Mouse (Mus musculus) stomach, embryonic 14.5 days (tissue): Measurements from ENCODE around the gene Slc9a9. TPM values are rescaled to one million over a fixed set of nuclear protein-coding genes. Genes with fewer than 3 reads are reported as not detected.

Experiments used
- ATAC-seq: fragments of 200-750 bp; cut with Nextera tagmentation; 2 replicates; pipeline ENCODE4 v1.8.0; 2017; ENCODE audit warnings: low read depth, moderate TSS enrichment; ENCODE audit not compliant: insufficient number of reproducible peaks, insufficient read depth, low FRiP score
- H3K27ac ChIP-seq: fragments of 300-500 bp; sonication (generic); 2 replicates; pipeline ENCODE4 v1.5.1; 2014; ENCODE audit warnings: mild to moderate bottlenecking, low read length, moderate library complexity, mixed read lengths
- H3K27me3 ChIP-seq: fragments of 300-500 bp; sonication (generic); 2 replicates; pipeline ENCODE4 v1.6.1; 2014; ENCODE audit warnings: low read length, control low read depth, mixed read lengths; ENCODE audit not compliant: control insufficient read depth, insufficient read depth
- H3K36me3 ChIP-seq: fragments of 300-500 bp; sonication (generic); 2 replicates; pipeline ENCODE4 v1.6.1; 2014; ENCODE audit warnings: mild to moderate bottlenecking, control low read depth, low read length, moderate library complexity, mixed read lengths; ENCODE audit not compliant: control insufficient read depth, insufficient read depth
- H3K4me1 ChIP-seq: fragments of 300-500 bp; sonication (generic); 2 replicates; pipeline ENCODE4 v1.6.1; 2014; ENCODE audit warnings: low read length, control low read depth, mixed read lengths; ENCODE audit not compliant: control insufficient read depth, insufficient read depth
- H3K4me2 ChIP-seq: fragments of 300-500 bp; sonication (generic); replicated peaks from 2 replicates; pipeline ENCODE4 v1.6.1; 2014; ENCODE audit warnings: low read depth, low read length, control low read depth
- H3K4me3 ChIP-seq: fragments of 300-500 bp; sonication (generic); 2 replicates; pipeline ENCODE4 v1.5.1; 2014; ENCODE audit warnings: low read depth, low read length, control low read depth
- H3K9ac ChIP-seq: fragments of 300-500 bp; sonication (generic); replicated peaks from 2 replicates; pipeline ENCODE4 v1.6.1; 2014; ENCODE audit warnings: low read depth, mild to moderate bottlenecking, control low read depth, low read length, moderate library complexity, mixed read lengths
- H3K9me3 ChIP-seq: fragments of 300-500 bp; sonication (generic); 2 replicates; pipeline ENCODE4 v1.6.1; 2016; ENCODE audit warnings: low read depth, low read length, control low read depth; ENCODE audit not compliant: control insufficient read depth
- WGBS: fragments of 180-500 bp; shearing (Covaris S2); extraction: QIAGEN DNeasy Blood & Tissue Kit; methylation state at CpG from one replicate; pipeline ENCODE4 v1.1.7; 2014; 5-methylcytosine and 5-hydroxymethylcytosine counted together
- polyA plus RNA-seq: library from polyadenylated mRNA; unstranded; fragments of >200 nt; fragmentation: Nextera tagmentation; extraction: Ambion mirVana; gene quantifications from 2 replicates; pipeline ENCODE4 v1.2.1, GENCODE M21; 2014

Gene Slc9a9
- polyA plus RNA-seq, 1 experiment from 2014 or later, result 4.2 TPM

DNA sequence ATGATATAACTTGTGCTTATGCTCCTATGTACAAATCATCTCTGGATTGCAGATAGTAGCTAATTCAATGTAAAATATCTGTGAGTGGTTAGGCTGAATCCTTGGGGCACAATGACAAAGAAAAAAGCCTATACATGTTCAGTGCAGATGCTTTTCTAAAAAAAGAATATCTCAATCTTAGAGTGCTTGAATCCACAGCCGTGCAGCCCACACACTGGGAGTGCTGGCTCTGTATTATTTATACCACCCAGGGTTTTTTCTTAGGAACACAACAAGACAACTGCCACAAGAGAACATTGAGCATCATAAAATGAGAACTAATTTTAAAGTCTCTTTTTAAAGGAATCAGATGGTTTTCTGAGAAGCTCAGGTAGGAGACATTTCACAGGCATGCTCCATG lies 19.7 kb upstream of the Slc9a9 start:
- no peak for ATAC-seq
- WGBS, result 85% methylated on average over 1 of the region's 1 CpGs
- H3K9ac ChIP-seq, result no peak overlapping the region
- no peaks in the 10 kb centered on the region for H3K36me3 ChIP-seq
- H3K27ac ChIP-seq, result no peak overlapping the region
- no peaks in the 10 kb centered on the region for H3K4me1 ChIP-seq
- H3K4me2 ChIP-seq, result no peak overlapping the region
- H3K9me3 ChIP-seq, result no peaks in the 10 kb centered on the region
- H3K27me3 ChIP-seq, result no peaks in the 10 kb centered on the region
- H3K4me3 ChIP-seq, result no peak overlapping the region

DNA sequence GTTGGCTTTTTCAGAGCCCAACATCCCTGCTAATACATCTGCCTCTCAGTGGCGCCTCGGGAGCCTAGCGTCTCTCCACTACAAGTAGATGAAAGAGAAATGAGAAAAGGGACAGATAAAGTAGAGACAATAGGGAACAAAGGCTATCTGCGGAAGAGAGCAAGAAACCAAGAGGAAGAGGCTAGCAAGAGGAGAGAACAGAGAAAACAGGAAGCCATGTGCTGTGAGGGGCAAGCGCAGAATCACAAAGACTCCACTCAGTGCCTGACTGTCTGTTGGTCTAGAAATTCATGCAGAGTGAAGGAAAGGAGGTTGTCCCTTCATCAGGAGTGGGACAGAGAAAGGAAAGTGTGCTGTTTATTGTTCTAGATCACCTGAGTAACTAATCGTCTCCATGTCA lies 16.5 kb upstream of the Slc9a9 start:
- H3K9ac ChIP-seq, result no peak overlapping the region
- H3K36me3 ChIP-seq, result no peaks in the 10 kb centered on the region
- no peaks in the 10 kb centered on the region for H3K4me1 ChIP-seq
- no peak overlapping the region for H3K27ac ChIP-seq
- H3K4me2 ChIP-seq, result no peak overlapping the region
- H3K4me3 ChIP-seq, result no peak overlapping the region
- ATAC-seq, result no peak
- no peaks in the 10 kb centered on the region for H3K27me3 ChIP-seq
- H3K9me3 ChIP-seq, result no peaks in the 10 kb centered on the region
- 85% methylated on average over 6 of the region's 6 CpGs for WGBS

GRCm38 (mm10) chr9:94653827-94654226 lies 15.9 kb upstream of the Slc9a9 start:
- Histone ChIP-seq H3K9me3 (no peaks in the 10 kb centered on the region), H3K27ac (no peak overlapping the region), H3K36me3 (no peaks in the 10 kb centered on the region), H3K4me2 (no peak overlapping the region), H3K9ac (no peak overlapping the region), H3K4me3 (no peak overlapping the region), H3K4me1 (no peaks in the 10 kb centered on the region), H3K27me3 (no peaks in the 10 kb centered on the region)
- WGBS, result 73% methylated on average over 2 of the region's 2 CpGs
- no peak for ATAC-seq

DNA sequence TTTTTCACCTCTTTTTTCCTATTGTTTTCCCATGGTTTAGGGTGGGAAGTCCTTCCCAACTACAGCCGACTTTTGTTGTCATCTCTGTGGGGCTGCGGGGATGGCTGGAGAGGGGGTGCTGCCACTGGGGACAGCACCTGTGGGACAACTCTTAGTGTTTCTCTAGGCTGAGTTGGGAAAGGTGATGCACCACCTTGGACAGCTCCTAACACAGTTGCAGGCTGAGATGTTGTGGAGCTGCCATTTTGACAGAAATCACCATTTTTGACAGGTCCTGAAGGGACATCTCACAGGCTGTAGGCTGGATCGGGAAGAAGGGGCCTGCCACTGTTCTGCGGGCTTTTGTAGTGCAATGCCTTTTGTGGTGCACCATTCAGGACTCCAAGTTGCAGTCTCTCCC lies 13.4 kb upstream of the Slc9a9 start:
- WGBS, result 75% methylated on average over 4 of the region's 4 CpGs
- H3K4me2 ChIP-seq, result no peak overlapping the region
- H3K27ac ChIP-seq, result no peak overlapping the region
- no peak for ATAC-seq
- no peak overlapping the region for H3K4me3 ChIP-seq
- no peaks in the 10 kb centered on the region for H3K4me1 ChIP-seq
- no peaks in the 10 kb centered on the region for H3K9me3 ChIP-seq
- no peaks in the 10 kb centered on the region for H3K27me3 ChIP-seq
- no peak overlapping the region for H3K9ac ChIP-seq
- no peaks in the 10 kb centered on the region for H3K36me3 ChIP-seq

- no peaks in the 10 kb centered on the region for H3K9me3 ChIP-seq
- no peak overlapping the region for H3K4me3 ChIP-seq
- no peaks in the 10 kb centered on the region for H3K4me1 ChIP-seq
- WGBS, result 38% methylated on average over 3 of the region's 3 CpGs
- ATAC-seq, result peak; percentile 79; the same call in 1 of the 2 replicates
- no peak overlapping the region for H3K4me2 ChIP-seq
- no peaks in the 10 kb centered on the region for H3K36me3 ChIP-seq
- no peak overlapping the region for H3K9ac ChIP-seq
- H3K27ac ChIP-seq, result no peak overlapping the region
- no peaks in the 10 kb centered on the region for H3K27me3 ChIP-seq
Observed at GRCm38 (mm10) chr9:94659401-94660152, 10.1 kb upstream of the Slc9a9 start.

DNA sequence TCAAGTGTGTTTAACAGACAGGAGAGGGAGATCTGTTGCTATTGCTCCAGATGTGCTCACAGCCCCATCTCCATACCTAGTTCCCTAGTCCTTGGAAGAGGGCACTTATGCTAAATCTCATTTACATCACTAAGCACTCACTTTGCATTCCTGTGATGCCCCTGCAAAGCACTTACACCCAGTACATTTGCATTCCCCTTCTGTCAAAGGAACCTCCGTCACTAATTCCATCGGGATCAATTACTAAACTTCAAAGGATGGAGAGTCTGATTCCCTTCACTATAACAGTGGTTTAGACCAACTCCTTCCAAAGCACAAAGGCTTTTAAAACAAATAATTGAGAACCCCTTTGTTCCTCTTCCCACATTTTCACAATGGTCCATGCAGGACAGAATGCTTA lies 7.9 kb upstream of the Slc9a9 start:
- Histone ChIP-seq H3K36me3 (no peaks in the 10 kb centered on the region), H3K9ac (no peak overlapping the region), H3K27me3 (no peaks in the 10 kb centered on the region), H3K4me1 (no peaks in the 10 kb centered on the region), H3K4me3 (no peak overlapping the region), H3K27ac (no peak overlapping the region), H3K9me3 (no peaks in the 10 kb centered on the region), H3K4me2 (no peak overlapping the region)
- WGBS, result 13% methylated on average over 2 of the region's 2 CpGs
- ATAC-seq, result no peak

DNA sequence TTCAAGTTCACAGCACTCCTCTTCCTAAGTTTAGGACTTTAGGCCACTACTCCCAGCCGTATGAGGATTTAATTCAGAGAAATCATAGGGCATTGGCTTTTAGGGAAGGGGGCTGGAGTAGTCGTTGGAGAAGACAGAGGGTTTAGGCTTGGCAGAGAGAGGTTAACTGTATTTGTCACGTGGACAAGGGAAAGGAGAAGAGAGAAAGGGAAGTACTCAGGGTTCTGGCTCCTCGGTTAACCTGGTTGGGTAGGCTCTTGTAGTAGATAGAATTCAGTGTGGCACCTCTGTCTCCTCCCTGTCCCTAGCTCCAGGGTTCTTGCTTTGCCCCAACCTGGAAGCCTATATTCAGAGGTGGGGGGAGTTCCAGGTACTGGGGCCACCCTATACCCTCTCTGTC lies 4.5 kb upstream of the Slc9a9 start:
- no peak for ATAC-seq
- WGBS, result 75% methylated on average over 4 of the region's 4 CpGs
- H3K4me3 ChIP-seq, result no peak overlapping the region

DNA sequence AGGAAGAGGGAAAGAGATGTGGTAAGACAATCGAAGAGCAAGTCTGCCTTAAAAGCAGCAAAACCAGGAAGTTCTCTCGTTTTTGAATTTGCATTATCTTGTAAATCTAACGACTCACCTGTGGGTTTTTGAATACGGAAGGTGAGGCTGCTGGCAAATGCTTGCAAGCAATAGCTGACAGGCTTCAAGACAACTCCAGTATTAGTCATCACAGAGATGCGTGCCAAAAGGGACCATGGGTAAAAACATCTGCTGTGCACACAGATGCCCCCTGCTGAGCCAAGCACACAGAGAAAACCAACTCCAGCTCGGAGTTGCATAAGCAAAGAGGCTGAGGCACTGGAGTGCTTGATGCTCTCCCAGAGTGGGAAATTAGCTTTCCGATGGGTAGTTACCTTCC lies 1.1 kb upstream of the Slc9a9 start:
- Histone ChIP-seq H3K4me3 (no peak overlapping the region), H3K4me2 (no peak overlapping the region)
- ATAC-seq, result no peak

More for the DNA sequence above, 4.5 kb upstream of the Slc9a9 start:
- no peak overlapping the region for H3K9ac ChIP-seq
- H3K36me3 ChIP-seq, result no peaks in the 10 kb centered on the region
- no peak overlapping the region for H3K4me2 ChIP-seq
- H3K27me3 ChIP-seq, result no peaks in the 10 kb centered on the region
- no peak overlapping the region for H3K27ac ChIP-seq
- no peaks in the 10 kb centered on the region for H3K9me3 ChIP-seq
- H3K4me1 ChIP-seq, result no peaks in the 10 kb centered on the region

DNA sequence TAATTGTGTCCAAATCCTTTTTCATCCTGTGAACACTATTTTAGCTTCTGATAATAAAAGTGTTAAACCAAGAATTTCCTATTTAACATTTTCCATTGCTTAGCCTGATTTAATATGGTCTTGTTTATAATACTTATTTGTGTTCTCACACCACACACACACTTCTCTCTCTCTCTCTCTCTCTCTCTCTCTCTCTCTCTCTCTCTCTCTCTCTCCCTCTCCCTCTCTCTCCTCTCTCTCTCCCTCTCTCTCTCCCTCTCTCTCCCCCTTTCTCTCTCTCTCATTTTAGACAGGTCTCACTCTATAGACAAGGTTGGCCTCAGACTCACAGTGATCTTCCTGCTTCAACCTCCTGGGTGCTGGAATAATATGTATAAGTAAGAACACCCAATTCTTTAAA lies 995 bp downstream of the Slc9a9 start:
- Histone ChIP-seq H3K27me3 (no peaks in the 10 kb centered on the region), H3K9me3 (no peaks in the 10 kb centered on the region), H3K27ac (no peak overlapping the region), H3K9ac (no peak overlapping the region), H3K36me3 (no peaks in the 10 kb centered on the region), H3K4me2 (peak overlapping the region; percentile 90), H3K4me1 (no peaks in the 10 kb centered on the region), H3K4me3 (0 out of 2 replicates have a peak overlapping the region, but pooled peaks have one; percentile 46)
- ATAC-seq, result no peak

More for the DNA sequence above, 1.1 kb upstream of the Slc9a9 start:
- Histone ChIP-seq H3K4me1 (no peaks in the 10 kb centered on the region), H3K9me3 (no peaks in the 10 kb centered on the region), H3K9ac (no peak overlapping the region), H3K27me3 (no peaks in the 10 kb centered on the region), H3K36me3 (no peaks in the 10 kb centered on the region), H3K27ac (no peak overlapping the region)
- WGBS, result 58% methylated on average over 7 of the region's 7 CpGs
